Mouse (Mus musculus) kidney, adult 2 months (tissue): ENCODE results near the gene Lrrk1.

Experiments used
- CTCF ChIP-seq: fragments of 200-500 bp; conservative IDR thresholded peaks from 2 replicates; pipeline ENCODE4 v1.5.1; 2011; ENCODE audit warnings: low read depth, mild to moderate bottlenecking, control low read depth, low read length, moderate library complexity, mixed read lengths; ENCODE audit not compliant: insufficient read depth, insufficient read length
- POLR2A ChIP-seq: fragments of 200-500 bp; IDR thresholded peaks from one replicate; pipeline ENCODE4 v1.6.1; 2011; ENCODE audit warnings: low read depth, low read length, control low read depth

DNA sequence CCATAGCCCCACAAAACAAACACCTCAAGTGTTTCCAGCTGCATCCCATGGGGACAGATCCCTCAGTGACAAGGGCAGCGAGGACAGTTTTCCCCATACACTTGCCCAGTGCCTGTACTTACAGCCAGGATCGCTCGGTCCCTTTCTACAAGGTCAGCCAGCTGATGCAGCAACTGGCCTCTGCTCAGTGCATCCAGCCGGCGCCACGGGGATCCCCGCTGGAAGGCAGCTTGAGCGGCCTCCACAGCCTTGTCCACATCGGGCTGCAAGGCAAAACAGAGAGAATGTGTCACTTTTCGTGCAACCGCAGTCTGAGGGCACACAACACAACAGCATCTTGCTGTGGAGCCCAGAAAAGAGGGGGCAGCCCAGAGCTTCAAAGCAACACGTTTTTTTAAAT lies 30.8 kb upstream of the Lrrk1 start:
- TF ChIP-seq CTCF (no peak), POLR2A (no peak)
